Mouse (Mus musculus) neural tube, embryonic 10.5 days (tissue): Measurements from ENCODE around the gene Iqgap2.

Source experiments
- DNase-seq: peaks from one replicate; pipeline ENCODE4 v3.0.0-alpha.2; 2017; ENCODE audit warnings: low spot score; ENCODE audit errors: extremely low spot score

Gene Iqgap2

DNA sequence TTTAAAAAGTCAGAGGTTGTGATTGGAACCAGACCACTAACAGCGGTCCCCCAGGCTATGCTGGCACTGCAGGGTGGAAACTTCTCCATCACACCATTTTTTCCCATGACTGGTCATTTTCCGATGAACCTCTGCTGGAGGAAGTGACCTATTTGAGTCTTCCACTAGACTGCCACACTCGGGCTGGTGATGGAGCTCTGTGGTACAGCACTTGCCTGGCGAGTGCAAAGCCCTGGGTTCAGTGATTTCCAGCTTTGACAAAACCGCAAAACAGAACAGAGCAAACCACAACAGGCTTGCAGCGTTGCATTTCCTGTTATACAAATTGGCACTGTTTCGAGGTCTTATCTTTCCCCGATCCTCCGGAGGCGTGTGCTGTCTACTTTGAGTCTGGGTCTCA is 298.9 kb downstream of the Iqgap2 start:
- no peak for DNase-seq

DNA sequence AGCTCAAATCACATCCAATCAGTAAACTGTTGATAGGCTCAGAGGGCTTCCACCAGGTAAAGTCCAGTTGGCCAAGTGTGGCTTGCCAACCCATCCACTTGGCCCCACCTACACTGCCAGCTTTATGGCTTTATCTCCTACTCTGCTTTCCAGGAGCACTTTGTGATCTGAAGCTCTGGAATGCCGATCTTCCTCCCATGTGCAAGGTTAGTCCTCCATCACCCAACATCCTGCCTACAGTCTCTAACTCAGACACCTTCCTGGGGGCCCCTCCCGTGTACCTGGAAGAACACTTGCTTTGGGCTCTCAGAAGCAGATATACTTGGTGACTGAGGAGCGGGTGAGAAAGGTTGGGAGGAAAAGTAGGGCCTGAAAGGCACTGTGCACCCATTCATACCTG is 300.1 kb downstream of the Iqgap2 start:
- DNase-seq: no peak

DNA sequence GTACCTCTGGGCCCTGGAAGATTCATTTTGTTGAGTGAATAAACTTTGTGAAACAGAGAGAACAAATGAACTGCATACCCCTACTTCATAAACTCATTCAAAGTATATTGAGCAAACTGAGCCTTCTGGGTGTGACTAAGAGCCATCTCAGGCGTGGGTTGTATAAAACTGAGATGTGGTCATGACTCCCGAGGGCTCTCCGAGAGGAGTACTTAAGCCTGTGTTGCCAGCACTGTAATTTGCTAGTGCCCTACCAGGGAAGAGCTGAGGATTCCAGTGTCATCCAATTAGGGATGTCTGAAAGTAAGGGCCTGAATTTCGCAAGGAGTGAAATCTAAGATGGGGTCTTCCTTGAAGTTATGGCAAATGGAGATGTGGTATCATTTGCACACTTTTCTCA is 304.1 kb downstream of the Iqgap2 start:
- DNase-seq: no peak

DNA sequence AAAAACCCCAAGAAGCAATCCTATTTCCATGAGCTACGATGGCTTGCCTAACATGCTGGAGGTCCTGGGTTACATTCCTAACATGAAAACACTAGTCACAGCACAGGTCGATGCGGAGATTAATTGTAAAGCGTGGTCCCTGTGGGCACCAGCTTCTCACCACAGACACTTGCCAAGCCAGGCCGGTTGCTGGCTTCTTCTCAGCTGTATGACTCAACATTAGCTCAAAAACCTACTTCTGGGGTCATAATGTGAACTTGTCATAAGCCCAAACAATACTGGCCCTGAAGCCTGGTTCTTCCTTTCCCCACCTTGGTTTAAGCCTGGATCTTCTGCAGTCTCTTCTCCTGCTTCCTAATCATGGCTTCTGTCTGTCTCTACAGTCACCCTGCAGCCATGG is 306.8 kb downstream of the Iqgap2 start:
- DNase-seq: no peak

DNA sequence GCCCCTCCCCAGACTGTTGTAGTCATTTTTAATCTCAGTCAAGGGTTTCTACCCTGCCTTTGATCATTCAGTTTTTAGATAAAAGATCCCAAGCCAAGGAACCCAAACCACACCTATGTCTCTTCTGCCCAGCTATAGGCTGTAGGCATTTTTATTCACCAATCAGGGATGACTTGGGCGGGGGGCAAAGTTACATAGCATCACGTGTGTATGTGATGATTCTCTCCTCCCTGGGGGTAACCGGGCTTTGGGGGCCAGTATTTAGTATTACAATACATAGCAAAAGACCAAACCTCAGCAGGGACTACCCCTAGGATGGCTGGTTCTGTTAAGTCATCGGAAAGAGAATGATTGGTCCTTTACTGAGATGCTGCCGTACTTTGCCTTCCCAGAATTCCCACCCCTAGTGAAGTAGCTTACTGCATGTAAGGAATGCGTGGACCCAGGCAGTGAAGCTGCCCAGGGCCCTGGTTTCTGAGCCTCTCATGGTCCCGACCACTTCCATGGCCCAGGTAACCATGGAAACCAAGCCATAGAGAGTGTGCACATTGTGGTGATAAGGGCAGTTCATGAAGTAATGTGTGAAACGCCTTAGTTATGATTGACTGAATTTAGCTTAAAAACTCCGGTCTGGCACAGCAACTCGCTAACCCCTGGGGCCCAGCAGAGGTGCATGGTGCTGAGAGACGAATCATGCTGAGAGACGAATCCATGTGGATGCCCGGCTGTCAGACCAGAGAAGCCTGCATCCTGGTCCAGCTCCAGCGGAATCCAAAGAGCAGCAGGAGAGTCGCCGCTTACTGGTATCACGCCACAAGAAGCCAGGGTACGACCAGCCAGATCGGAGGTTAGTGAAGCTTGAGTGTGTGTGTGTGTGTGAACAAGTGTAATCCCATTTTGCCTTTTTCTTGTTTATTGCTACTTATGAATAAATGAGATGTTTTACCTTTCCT is 308.2 kb downstream of the Iqgap2 start:
- no peak for DNase-seq

DNA sequence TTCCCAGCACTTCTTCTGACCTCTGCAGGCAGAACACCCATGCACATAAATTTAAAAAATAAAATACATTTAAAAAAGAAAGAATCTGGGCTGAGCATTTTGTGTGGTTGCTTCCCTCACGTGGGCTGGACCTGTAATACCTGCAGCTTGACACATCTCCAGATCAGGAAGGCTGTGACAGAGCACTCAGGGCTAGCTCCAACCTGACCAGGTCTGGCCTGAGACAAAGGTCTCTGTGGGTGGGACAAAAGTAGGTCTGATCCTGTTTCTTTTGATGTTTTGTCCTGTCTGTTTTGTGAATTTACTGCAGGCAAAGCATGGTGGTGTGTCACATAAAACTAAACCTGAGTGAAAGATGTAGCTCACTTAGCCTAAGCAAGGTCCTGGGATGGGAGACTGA is 309.9 kb downstream of the Iqgap2 start:
- no peak for DNase-seq

DNA sequence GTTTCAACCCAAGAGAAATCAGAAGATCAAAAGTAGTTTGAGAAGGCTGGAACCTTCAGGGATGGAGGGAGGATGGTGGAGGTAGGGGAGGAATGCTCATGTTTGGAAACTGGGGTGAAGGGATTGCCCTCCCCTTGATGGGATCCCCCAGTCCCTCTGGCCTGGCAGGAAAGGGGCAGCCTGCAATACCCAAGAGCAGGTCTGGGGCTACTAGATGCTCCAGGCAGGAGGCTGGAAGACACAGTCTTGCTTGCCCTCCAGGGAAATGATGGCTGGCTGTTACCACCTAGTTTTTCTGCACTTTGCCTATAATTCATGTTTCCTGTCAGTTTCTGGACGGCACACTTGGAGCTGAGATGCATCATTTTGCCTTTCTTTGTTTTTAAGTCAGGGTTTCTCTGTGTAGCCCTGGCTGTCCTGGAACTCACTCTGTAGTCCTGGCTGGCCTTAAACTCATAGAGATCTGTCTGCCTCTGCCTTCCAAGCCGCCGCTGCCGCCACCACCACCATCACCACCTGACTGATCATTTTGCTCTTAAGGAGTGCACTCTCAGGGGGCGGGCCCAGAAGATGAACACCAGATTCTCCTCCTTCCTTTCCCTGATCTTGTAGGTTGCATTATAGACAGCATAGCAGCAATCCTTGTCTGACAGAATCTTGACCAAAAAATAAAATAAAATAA is 313.6 kb downstream of the Iqgap2 start:
- DNase-seq: no peak
